Mouse (Mus musculus): ENCODE measurements at regions not wholly inside any gene's neighbourhood (a gene's known extent, or its start where the extent isn't known, plus 50 kb on each side); places are given as distances from the start of the nearest gene placed in this dataset.
A peak's percentile ranks its signal among the peaks of the same experiment; 100 is the strongest.

- DNase-seq (ENCODE audit: low spot score) (peak; percentile 16), ATAC-seq (no peak)
- no peaks in the 10 kb centered on the region for H3K9me3 ChIP-seq (ENCODE audit: low read length)
- no peaks in the 10 kb centered on the region for H3K36me3 ChIP-seq (ENCODE audit: insufficient read depth, low read length)
- no peak overlapping the region for H3K9ac ChIP-seq (replicated peaks; ENCODE audit: low read length)
- no peaks in the 10 kb centered on the region for H3K27me3 ChIP-seq (ENCODE audit: insufficient read depth, low read length)
- H3K27ac ChIP-seq, result no peak overlapping the region
- no peaks in the 10 kb centered on the region for H3K4me1 ChIP-seq (ENCODE audit: insufficient read depth, low read length)
- peak; percentile 39 for TF ChIP-seq CTCF (IDR thresholded peaks at IDR 0.05; ENCODE audit: low read depth)
- H3K4me3 ChIP-seq (ENCODE audit: low read length), result no peak overlapping the region
- WGBS, result 85% methylated on average over 9 of the region's 9 CpGs
- H3K4me2 ChIP-seq (ENCODE audit: low read depth, low read length), result no peak overlapping the region
Measured at GRCm38 (mm10) chr5:52977826-52978687, 59.8 kb upstream of the Slc34a2 start.

- 61% methylated on average over 1 of the region's 1 CpGs for WGBS
- TF ChIP-seq CTCF (IDR thresholded peaks at IDR 0.05; ENCODE audit: low read depth), result no peak
- no peaks in the 10 kb centered on the region for H3K4me1 ChIP-seq (ENCODE audit: insufficient read depth, low read length)
Measured at GRCm38 (mm10) chr5:52979458-52979857, 58.4 kb upstream of the Slc34a2 start.

GRCm38 (mm10) chr5:52982056-52982455 is 55.8 kb upstream of the Slc34a2 start:
- no peak for ATAC-seq
- no peak for TF ChIP-seq CTCF (IDR thresholded peaks at IDR 0.05; ENCODE audit: low read depth)
- no peak overlapping the region for H3K27ac ChIP-seq
- H3K9ac ChIP-seq (replicated peaks; ENCODE audit: low read length), result no peak overlapping the region
- H3K4me2 ChIP-seq (ENCODE audit: low read depth, low read length), result no peak overlapping the region
- no peaks in the 10 kb centered on the region for H3K27me3 ChIP-seq (ENCODE audit: insufficient read depth, low read length)
- no peaks in the 10 kb centered on the region for H3K4me1 ChIP-seq (ENCODE audit: insufficient read depth, low read length)
- WGBS, result 88% methylated on average over 4 of the region's 4 CpGs
- H3K9me3 ChIP-seq (ENCODE audit: low read length), result no peaks in the 10 kb centered on the region
- DNase-seq (ENCODE audit: low spot score), result no peak
- H3K36me3 ChIP-seq (ENCODE audit: insufficient read depth, low read length), result no peaks in the 10 kb centered on the region
- H3K4me3 ChIP-seq (ENCODE audit: low read length), result no peak overlapping the region

More at GRCm38 (mm10) chr5:52979458-52979857, 58.4 kb upstream of the Slc34a2 start:
- no peak overlapping the region for H3K9ac ChIP-seq (replicated peaks; ENCODE audit: low read length)
- H3K4me2 ChIP-seq (ENCODE audit: low read depth, low read length), result no peak overlapping the region
- H3K27ac ChIP-seq, result no peak overlapping the region
- no peaks in the 10 kb centered on the region for H3K9me3 ChIP-seq (ENCODE audit: low read length)
- DNase-seq (ENCODE audit: low spot score), result no peak
- no peaks in the 10 kb centered on the region for H3K36me3 ChIP-seq (ENCODE audit: insufficient read depth, low read length)
- ATAC-seq, result no peak
- H3K27me3 ChIP-seq (ENCODE audit: insufficient read depth, low read length), result no peaks in the 10 kb centered on the region
- H3K4me3 ChIP-seq (ENCODE audit: low read length), result no peak overlapping the region

GRCm38 (mm10) chr5:52982741-52983140 is 55.1 kb upstream of the Slc34a2 start:
- Histone ChIP-seq H3K4me2 (ENCODE audit: low read depth, low read length) (no peak overlapping the region), H3K9ac (replicated peaks; ENCODE audit: low read length) (no peak overlapping the region), H3K27ac (no peak overlapping the region), H3K4me3 (ENCODE audit: low read length) (no peak overlapping the region), H3K9me3 (ENCODE audit: low read length) (no peaks in the 10 kb centered on the region), H3K27me3 (ENCODE audit: insufficient read depth, low read length) (no peaks in the 10 kb centered on the region), H3K4me1 (ENCODE audit: insufficient read depth, low read length) (no peaks in the 10 kb centered on the region), H3K36me3 (ENCODE audit: insufficient read depth, low read length) (no peaks in the 10 kb centered on the region)
- no peak for ATAC-seq
- DNase-seq (ENCODE audit: low spot score), result no peak
- no peak for TF ChIP-seq CTCF (IDR thresholded peaks at IDR 0.05; ENCODE audit: low read depth)
- WGBS, result 70% methylated on average over 4 of the region's 4 CpGs
